ENCODE assay signal across 19 mouse cellular contexts in genomic region chr7:102501986-102502385, GRCm38 (mm10). TPM values are rescaled to one million over a fixed set of nuclear protein-coding genes. Genes with fewer than 3 reads are reported as not detected.
DNase-seq lines count a peak whose midpoint lies in the region.
"Had no signal": no experiment of that assay in that cellular context is flagged by ENCODE, and none has a peak within 500 bp of the region (broad histone marks: within the 10 kb centered on the region; RNA-seq: fewer than 3 reads in every experiment).

No protein-coding gene starts in this region.

- peak; percentile 75 for DNase-seq in brain, adult 2 months (ENCODE audit: low read depth, low spot score)
- peak; percentile 42 to 46 for DNase-seq in cerebellum, adult 18-20 months
- DNase-seq in cerebellum, adult 9-10 months, result peak; percentile 73
- peak; percentile 46 to 65 for DNase-seq in cerebellum, postnatal 14 days
- DNase-seq in gastrocnemius, adult 8-10 months (ENCODE audit: low spot score in 2 of 2), result no peak
- no peak for DNase-seq in frontal cortex, postnatal 10 days (ENCODE audit: low spot score in 2 of 2)
- no peak for DNase-seq in urinary bladder, postnatal 25 days (ENCODE audit: low spot score)
- no peak for DNase-seq in gastrocnemius, postnatal 4 days (ENCODE audit: low spot score in 2 of 2)
- DNase-seq: adrenal gland, adult 2 months; adrenal gland, postnatal 14 days; forebrain, postnatal 0 days; gastrocnemius, postnatal 10 days; gastrocnemius, postnatal 36 days; heart, adult 18-20 months; heart, postnatal 10 days; heart, postnatal 36 days; kidney, adult 2 months had no signal

RNA-seq across cellular contexts. Expression of gene Olfr545, which starts 2.6 kb away (rescaled TPM):
- total RNA-seq in gastrocnemius, adult 8-10 months (2022), result not detected
- not detected for total RNA-seq in gastrocnemius, postnatal 4 days (2021)
- total RNA-seq: adrenal gland, adult 2 months; adrenal gland, postnatal 14 days; adrenal gland, postnatal 4 days; gastrocnemius, postnatal 10 days; gastrocnemius, postnatal 36 days; heart, adult 18-20 months; heart, postnatal 10 days; heart, postnatal 36 days had no signal

RNA-seq across cellular contexts. Expression of gene Olfr544, which starts 13.9 kb away (rescaled TPM):
- not detected for total RNA-seq in gastrocnemius, adult 8-10 months (2022)
- not detected for total RNA-seq in gastrocnemius, postnatal 4 days (2021)
- total RNA-seq: adrenal gland, adult 2 months; adrenal gland, postnatal 14 days; adrenal gland, postnatal 4 days; forebrain, postnatal 0 days; gastrocnemius, postnatal 10 days; gastrocnemius, postnatal 36 days; heart, adult 18-20 months; heart, postnatal 10 days; heart, postnatal 36 days had no signal

RNA-seq across cellular contexts. Expression of gene Olfr543, which starts 20.5 kb away (rescaled TPM):
- total RNA-seq in gastrocnemius, adult 8-10 months (2022), result not detected
- total RNA-seq in gastrocnemius, postnatal 4 days (2021), result not detected
- total RNA-seq: adrenal gland, adult 2 months; adrenal gland, postnatal 14 days; adrenal gland, postnatal 4 days; forebrain, postnatal 0 days; gastrocnemius, postnatal 10 days; gastrocnemius, postnatal 36 days; heart, adult 18-20 months; heart, postnatal 10 days; heart, postnatal 36 days had no signal

RNA-seq across cellular contexts. Expression of gene Olfr547, which starts 32.6 kb away (rescaled TPM):
- not detected for total RNA-seq in gastrocnemius, adult 8-10 months (2022)
- total RNA-seq in gastrocnemius, postnatal 4 days (2021), result not detected
- total RNA-seq: adrenal gland, adult 2 months; adrenal gland, postnatal 14 days; adrenal gland, postnatal 4 days; forebrain, postnatal 0 days; gastrocnemius, postnatal 10 days; gastrocnemius, postnatal 36 days; heart, adult 18-20 months; heart, postnatal 10 days; heart, postnatal 36 days; MEL had no signal

RNA-seq across cellular contexts. Expression of gene Olfr548-ps1, which starts 38.7 kb away (rescaled TPM):
- not detected for total RNA-seq in gastrocnemius, adult 8-10 months (2022)
- not detected for total RNA-seq in gastrocnemius, postnatal 4 days (2021)
- total RNA-seq: adrenal gland, adult 2 months; adrenal gland, postnatal 14 days; adrenal gland, postnatal 4 days; forebrain, postnatal 0 days; gastrocnemius, postnatal 10 days; gastrocnemius, postnatal 36 days; heart, adult 18-20 months; heart, postnatal 10 days; heart, postnatal 36 days; MEL had no signal

Comparison
In these comparisons a context has a peak if more than half of its experiments do, and no peak if none do; other contexts are left out.
1. DNase-seq: peak in brain, adult 2 months (single experiment), cerebellum, adult 18-20 months (2 of 2), cerebellum, adult 9-10 months (single experiment) and cerebellum, postnatal 14 days (2 of 2); none in gastrocnemius, adult 8-10 months (0 of 2), frontal cortex, postnatal 10 days (0 of 2), urinary bladder, postnatal 25 days (single experiment) and gastrocnemius, postnatal 4 days (0 of 2).